Mouse (Mus musculus) mature B cell (primary cell): ENCODE measurements around the gene Med6.
"Not testable (repeated sequence)": the region's sequence is repeated elsewhere in the genome, so short reads cannot be mapped to it uniquely, and the experiment has no call there.

Experiments used
- in situ Hi-C: fragments of 300-500 bp; cut with MboI; formaldehyde crosslinking; loops from 2 replicates; pipeline ENCODE4 v1.14.3; 2019

Gene Med6

DNA sequence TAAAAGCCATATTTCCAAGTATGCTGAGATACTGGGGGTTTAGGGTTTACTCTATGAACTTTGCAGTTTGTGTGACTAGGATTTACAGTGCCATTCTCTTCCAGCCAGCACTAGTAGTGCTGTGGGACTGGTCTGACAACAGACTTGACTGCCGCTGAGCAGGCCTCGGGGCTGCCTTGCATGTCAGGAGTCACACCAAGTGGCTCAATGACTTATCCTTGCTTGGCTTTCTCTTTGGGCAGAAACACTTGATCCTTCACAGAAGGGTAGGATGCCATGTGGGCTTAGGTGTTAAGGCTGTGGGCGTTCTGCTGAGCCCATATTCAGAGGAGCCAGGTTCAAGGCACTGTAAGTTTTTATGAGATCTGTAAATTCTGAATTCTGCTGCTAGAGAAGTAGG lies 45.5 kb downstream of the Med6 start:
- in situ Hi-C loops, result no loop called here

DNA sequence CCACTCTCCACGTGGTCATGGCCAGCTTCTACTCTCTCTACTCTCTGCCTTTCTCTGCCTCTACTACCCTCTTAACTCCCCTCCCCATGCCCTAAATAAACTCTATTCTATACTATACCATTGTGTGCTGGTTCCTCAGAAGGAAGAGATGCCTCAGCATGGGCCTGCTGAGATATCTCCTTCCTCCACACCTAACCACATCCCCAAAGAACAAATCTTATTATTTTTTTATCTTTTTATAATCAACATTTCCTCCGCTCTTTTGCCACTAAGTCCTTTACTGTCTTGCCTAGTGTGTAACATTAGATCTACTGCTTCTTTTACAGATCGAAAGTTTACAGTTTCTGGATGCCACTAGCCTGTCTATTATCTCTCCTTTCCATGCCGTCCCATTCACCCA lies 47.6 kb downstream of the Med6 start:
- in situ Hi-C loops, result no loop called here

DNA sequence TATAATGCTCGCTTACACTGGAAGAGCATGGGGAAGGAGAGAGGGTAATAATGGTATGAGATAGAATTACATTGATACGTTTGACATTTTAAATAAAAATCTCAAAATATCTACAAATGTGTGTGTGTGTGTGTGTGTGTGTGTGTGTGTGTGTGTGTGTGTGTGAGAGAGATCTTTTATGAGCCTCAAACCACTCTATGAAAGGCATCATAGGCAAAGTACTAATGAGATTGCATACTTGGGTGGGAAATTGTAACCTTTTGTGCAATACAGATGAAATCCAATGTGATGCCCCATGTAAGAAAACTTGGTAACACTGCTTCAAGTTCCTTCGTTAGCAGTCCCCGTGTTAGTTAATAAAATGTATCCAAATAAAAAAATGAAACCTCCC lies 61.8 kb downstream of the Med6 start:
- in situ Hi-C loops, result no loop called here

DNA sequence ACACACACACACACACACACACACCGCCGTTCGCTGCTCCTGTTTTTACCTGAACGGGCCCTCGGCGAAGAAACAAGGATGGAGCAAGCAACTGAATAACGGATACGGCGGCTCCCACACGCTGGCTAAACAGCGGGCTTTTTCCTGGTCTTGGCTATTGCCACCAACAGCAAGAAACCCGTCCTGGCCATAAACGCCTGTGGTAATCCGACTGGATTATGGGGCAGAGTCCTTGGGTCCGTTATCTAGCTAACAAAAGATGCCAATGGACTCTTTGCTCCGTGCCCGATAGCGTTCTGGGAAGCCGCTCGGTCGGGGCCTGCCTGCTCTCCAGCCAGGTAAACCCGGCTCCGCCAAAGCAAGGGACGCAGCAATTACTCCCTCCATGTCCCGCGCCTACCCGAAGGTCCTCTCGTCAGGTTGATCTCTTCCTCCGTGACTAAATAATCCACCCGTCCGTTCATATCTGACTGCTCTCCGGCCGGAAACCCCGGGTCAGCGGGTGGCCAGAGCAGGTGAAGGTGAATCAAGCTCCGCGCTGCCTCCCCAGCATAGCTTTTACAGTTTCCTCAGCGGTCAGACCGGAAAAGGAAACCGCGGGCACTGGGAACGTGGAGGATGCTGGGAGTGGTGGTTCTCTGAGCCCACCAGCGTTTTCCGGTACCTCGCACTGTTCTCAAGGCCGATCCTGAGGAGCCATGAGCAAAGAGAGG lies 62.3 kb downstream of the Med6 start, which contains the start of the genes Gm20498 and Synj2bp:
Gene Gm20498, minus strand, starts transcription at position 590 of the 713 bp plus-strand sequence.
Gene Synj2bp, minus strand, starts transcription at position 596 of the 713 bp plus-strand sequence.
- in situ Hi-C loops, result no loop called here

DNA sequence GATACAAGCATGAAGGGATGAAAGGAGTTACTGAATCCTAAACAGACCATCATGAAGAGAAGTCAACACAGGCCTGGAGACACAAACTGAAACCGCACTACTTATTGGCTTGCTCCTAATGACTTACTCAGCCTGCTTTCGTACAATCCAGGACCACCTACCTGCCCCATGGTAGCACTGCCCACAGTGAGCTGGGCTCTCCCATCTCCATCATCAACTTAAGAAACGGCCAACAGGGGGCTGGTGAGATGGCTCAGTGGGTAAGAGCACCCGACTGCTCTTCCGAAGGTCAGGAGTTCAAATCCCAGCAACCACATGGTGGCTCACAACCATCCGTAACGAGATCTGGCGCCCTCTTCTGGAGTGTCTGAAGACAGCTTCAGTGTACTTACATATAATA lies 64.2 kb downstream of the Med6 start:
- in situ Hi-C loops, result not testable (repeated sequence)
